In genomic region chr1:160027939-160028338, GRCm38 (mm10) we compare ENCODE assay signal across 24 mouse cellular contexts.
"Had no signal": no experiment of that assay in that cellular context is flagged by ENCODE, and none has a peak within 500 bp of the region (broad histone marks: within the 10 kb centered on the region; RNA-seq: fewer than 3 reads in every experiment).

No protein-coding gene starts in this region.

- H3K27me3 ChIP-seq: intestine, embryonic 15.5 days; kidney, embryonic 15.5 days; limb, embryonic 13.5 days; liver, embryonic 12.5 days; liver, embryonic 15.5 days; lung, embryonic 15.5 days; midbrain, embryonic 12.5 days; midbrain, embryonic 15.5 days; neural tube, embryonic 12.5 days; neural tube, embryonic 15.5 days had no signal

- H3K36me3 ChIP-seq: intestine, embryonic 15.5 days; kidney, embryonic 15.5 days; limb, embryonic 10.5 days; limb, embryonic 13.5 days; liver, embryonic 12.5 days; liver, embryonic 15.5 days; lung, embryonic 15.5 days; midbrain, embryonic 12.5 days; midbrain, embryonic 15.5 days; neural tube, embryonic 12.5 days; neural tube, embryonic 15.5 days had no signal

- DNase-seq: kidney, adult 11 months; kidney, adult 8-10 months; kidney, postnatal 14 days; kidney, postnatal 4 days; layer of hippocampus, adult 9-11 months; liver; lung, adult 18-20 months; lung, postnatal 10 days; lung, postnatal 36 days; right cerebral cortex, adult 18-20 months; thymus, adult 2 months; thymus, postnatal 25 days had no signal

- H3K4me1 ChIP-seq: intestine, embryonic 15.5 days; kidney, embryonic 15.5 days; limb, embryonic 10.5 days; limb, embryonic 13.5 days; lung, embryonic 15.5 days; midbrain, embryonic 12.5 days; midbrain, embryonic 15.5 days; neural tube, embryonic 12.5 days; neural tube, embryonic 15.5 days had no signal

- H3K9me3 ChIP-seq: intestine, embryonic 15.5 days; kidney, embryonic 15.5 days; limb, embryonic 10.5 days; limb, embryonic 13.5 days; liver, embryonic 12.5 days; liver, embryonic 15.5 days; lung, embryonic 15.5 days; midbrain, embryonic 12.5 days; midbrain, embryonic 15.5 days; neural tube, embryonic 12.5 days; neural tube, embryonic 15.5 days had no signal

- ATAC-seq: intestine, embryonic 15.5 days; liver, embryonic 12.5 days; midbrain, embryonic 15.5 days had no signal

- H3K9ac ChIP-seq: intestine, embryonic 15.5 days; kidney, embryonic 15.5 days; limb, embryonic 13.5 days; liver, embryonic 12.5 days; liver, embryonic 15.5 days; lung, embryonic 15.5 days; midbrain, embryonic 12.5 days; midbrain, embryonic 15.5 days; neural tube, embryonic 12.5 days; neural tube, embryonic 15.5 days had no signal

- H3K4me3 ChIP-seq: intestine, embryonic 15.5 days; kidney, embryonic 15.5 days; limb, embryonic 10.5 days; limb, embryonic 13.5 days; liver, embryonic 12.5 days; liver, embryonic 15.5 days; lung, embryonic 15.5 days; midbrain, embryonic 12.5 days; midbrain, embryonic 15.5 days; neural tube, embryonic 12.5 days; neural tube, embryonic 15.5 days had no signal

- H3K4me2 ChIP-seq: intestine, embryonic 15.5 days; kidney, embryonic 15.5 days; limb, embryonic 13.5 days; liver, embryonic 12.5 days; liver, embryonic 15.5 days; lung, embryonic 15.5 days; midbrain, embryonic 12.5 days; midbrain, embryonic 15.5 days; neural tube, embryonic 12.5 days; neural tube, embryonic 15.5 days had no signal

- H3K27ac ChIP-seq: intestine, embryonic 15.5 days; kidney, embryonic 15.5 days; limb, embryonic 10.5 days; limb, embryonic 13.5 days; liver, embryonic 12.5 days; liver, embryonic 15.5 days; lung, embryonic 15.5 days; midbrain, embryonic 12.5 days; midbrain, embryonic 15.5 days; neural tube, embryonic 12.5 days; neural tube, embryonic 15.5 days; stomach, postnatal 0 days had no signal
